10 mouse cellular contexts compared by ENCODE assay signal in the genomic region with DNA sequence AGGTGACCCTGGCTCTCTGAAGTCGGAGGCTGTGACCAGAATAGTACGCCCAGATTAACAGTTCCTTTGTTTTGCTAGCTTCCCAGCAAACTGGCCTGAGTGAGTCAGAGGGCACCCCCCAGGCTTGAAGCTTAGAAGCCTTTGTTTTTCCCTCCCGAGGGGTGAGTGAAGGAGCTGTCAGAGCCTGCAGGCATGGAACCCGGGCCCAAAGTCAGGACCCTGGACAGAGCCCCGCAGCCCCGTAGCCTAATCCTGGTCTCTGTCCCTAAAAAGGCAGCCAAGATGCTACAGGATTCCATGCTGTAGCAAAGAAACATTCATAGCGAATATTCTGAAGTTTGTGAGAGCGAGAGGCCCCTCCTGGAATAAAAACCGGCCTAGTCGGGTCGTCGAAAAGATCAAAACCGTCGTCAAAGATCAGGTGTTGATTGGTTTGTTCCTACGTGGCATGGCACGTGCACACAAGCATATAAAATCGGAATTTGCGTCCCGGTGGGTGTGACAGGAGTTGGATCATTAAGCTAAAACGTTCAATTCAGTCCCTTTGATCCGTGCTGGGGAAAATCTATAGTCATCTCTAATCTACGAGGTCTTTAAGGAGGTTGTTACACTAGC. TPM values are rescaled to one million over a fixed set of nuclear protein-coding genes. Genes with fewer than 3 reads are reported as not detected.
A peak's percentile ranks its signal among the peaks of the same experiment; 100 is the strongest.
DNase-seq lines count a peak whose midpoint lies in the region; ATAC-seq and TF ChIP-seq lines count a peak whose summit lies in the region.
"Had no signal": no experiment of that assay in that cellular context is flagged by ENCODE, and none has a peak within 500 bp of the region (broad histone marks: within the 10 kb centered on the region; RNA-seq: fewer than 3 reads in every experiment).

No protein-coding gene starts in this region.

- H3K9me3 ChIP-seq in E14TG2a.4 (ENCODE audit: low read length) = no peaks in the 10 kb centered on the region
- no peaks in the 10 kb centered on the region for H3K9me3 ChIP-seq in forebrain, embryonic 14.5 days (replicated peaks; ENCODE audit: control insufficient read depth, low read length)
- no peaks in the 10 kb centered on the region for H3K9me3 ChIP-seq in midbrain, embryonic 13.5 days
- H3K9me3 ChIP-seq: liver, embryonic 15.5 days had no signal

- no peak for ATAC-seq in forebrain, embryonic 14.5 days
- no peak for ATAC-seq in midbrain, embryonic 13.5 days

- H3K27me3 ChIP-seq in E14TG2a.4 (ENCODE audit: insufficient read depth, low read length) = peaks cover 57% of the 10 kb centered on the region
- peaks cover 76% of the 10 kb centered on the region for H3K27me3 ChIP-seq in forebrain, embryonic 14.5 days (replicated peaks; ENCODE audit: control insufficient read depth, insufficient read depth, low read length)
- H3K27me3 ChIP-seq in midbrain, embryonic 13.5 days = peaks cover 76% of the 10 kb centered on the region

- H3K27ac ChIP-seq in forebrain, embryonic 14.5 days (ENCODE audit: low read depth, low read length) = no peak overlapping the region
- H3K27ac ChIP-seq in midbrain, embryonic 13.5 days = peak overlapping the region; percentile 90

- H3K36me3 ChIP-seq in E14TG2a.4 (ENCODE audit: insufficient read depth, low read length) = no peaks in the 10 kb centered on the region
- no peaks in the 10 kb centered on the region for H3K36me3 ChIP-seq in forebrain, embryonic 14.5 days (ENCODE audit: control insufficient read depth, insufficient read depth, low read length)
- H3K36me3 ChIP-seq in midbrain, embryonic 13.5 days = no peaks in the 10 kb centered on the region
- H3K36me3 ChIP-seq: liver, embryonic 15.5 days had no signal

- WGBS in forebrain, embryonic 14.5 days = 2% methylated on average over 22 of the region's 22 CpGs
- 4% methylated on average over 22 of the region's 22 CpGs for WGBS in midbrain, embryonic 13.5 days

- peak; percentile 81 for DNase-seq in adrenal gland, postnatal 10 days
- no peak for DNase-seq in adrenal gland, postnatal 4 days (ENCODE audit: low spot score in 2 of 2)
- DNase-seq in forebrain, embryonic 14.5 days (ENCODE audit: low spot score) = no peak
- DNase-seq in frontal cortex, adult 2 months (ENCODE audit: extremely low spot score in 1 of 2, low spot score in 1 of 2) = no peak
- no peak for DNase-seq in urinary bladder, postnatal 4 days (ENCODE audit: low spot score in 2 of 2)
- no peak for DNase-seq in right cerebral cortex, postnatal 25 days

- peak overlapping the region; percentile 20; the same call in 1 of the 2 replicates for H3K4me3 ChIP-seq in E14TG2a.4 (replicated peaks; ENCODE audit: low read length)
- H3K4me3 ChIP-seq in forebrain, embryonic 14.5 days (ENCODE audit: low read depth, low read length) = no peak overlapping the region
- H3K4me3 ChIP-seq in midbrain, embryonic 13.5 days (replicated peaks) = peak overlapping the region; percentile 62
- H3K4me3 ChIP-seq: liver, embryonic 15.5 days had no signal

- TF ChIP-seq CTCF in E14TG2a.4 (conservative IDR thresholded peaks at IDR 0.05; ENCODE audit: low read length) = no peak

- H3K4me2 ChIP-seq in forebrain, embryonic 14.5 days (ENCODE audit: low read length) = 0 out of 2 replicates have a peak overlapping the region, but pooled peaks have one; percentile 21
- peak overlapping the region; percentile 89 for H3K4me2 ChIP-seq in midbrain, embryonic 13.5 days (replicated peaks)

- peaks cover 43% of the 10 kb centered on the region for H3K4me1 ChIP-seq in E14TG2a.4 (replicated peaks; ENCODE audit: low read depth, low read length)
- no peaks in the 10 kb centered on the region; the same call in 1 of the 2 replicates for H3K4me1 ChIP-seq in forebrain, embryonic 14.5 days (ENCODE audit: control insufficient read depth, insufficient read depth, low read length)
- peaks cover 49% of the 10 kb centered on the region for H3K4me1 ChIP-seq in midbrain, embryonic 13.5 days (replicated peaks)
- H3K4me1 ChIP-seq: liver, embryonic 15.5 days had no signal

- no peak overlapping the region for H3K9ac ChIP-seq in forebrain, embryonic 14.5 days (ENCODE audit: low read length)
- H3K9ac ChIP-seq in midbrain, embryonic 13.5 days (replicated peaks) = peak overlapping the region; percentile 71
- H3K9ac ChIP-seq: liver, embryonic 15.5 days had no signal

RNA-seq across cellular contexts. Expression of a gene that starts 6.7 kb away (rescaled TPM):
- total RNA-seq in adrenal gland, postnatal 10 days (2021) = 1 to 10 TPM; 1.1 to 4.8 TPM
- 1 to 10 TPM; 1.4 to 2.4 TPM for total RNA-seq in adrenal gland, postnatal 4 days (2021)
- polyA plus RNA-seq in forebrain, embryonic 14.5 days (2014; fragmentation: Nextera tagmentation; extraction: Ambion mirVana) = 0.55 and 1.1 TPM in 2 replicates
- 10.4 and 10.7 TPM in 2 replicates for polyA plus RNA-seq in midbrain, embryonic 13.5 days (2015; fragmentation: Nextera tagmentation; extraction: Ambion mirVana)
- polyA plus RNA-seq in frontal cortex, adult 2 months (2012; rRNA removed) = 0.02 TPM in 1 of 2 replicates, not detected in the other
- polyA plus RNA-seq: small intestine, adult 2 months had no signal
